Mouse (Mus musculus) midbrain, embryonic 12.5 days (tissue): ENCODE data around the gene ccdc198. TPM values are rescaled to one million over a fixed set of nuclear protein-coding genes. Genes with fewer than 3 reads are reported as not detected.
"Not testable (repeated sequence)": the region's sequence is repeated elsewhere in the genome, so short reads cannot be mapped to it uniquely, and the experiment has no call there.

Source experiments
- ATAC-seq: fragments of 200-750 bp; cut with Nextera tagmentation; 2 replicates; pipeline ENCODE4 v1.8.0; 2017; ENCODE audit warnings: low read depth, moderate TSS enrichment, moderate library complexity; ENCODE audit not compliant: low FRiP score
- H3K27ac ChIP-seq: fragments of 300-500 bp; sonication (generic); replicated peaks from 2 replicates; pipeline ENCODE4 v1.5.1; 2016; ENCODE audit warnings: mild to moderate bottlenecking
- H3K27me3 ChIP-seq: fragments of 300-500 bp; sonication (generic); 2 replicates; pipeline ENCODE4 v1.6.1; 2016; ENCODE audit warnings: mild to moderate bottlenecking
- H3K36me3 ChIP-seq: fragments of 300-500 bp; sonication (generic); 2 replicates; pipeline ENCODE4 v1.6.1; 2016
- H3K4me1 ChIP-seq: fragments of 300-500 bp; sonication (generic); 2 replicates; pipeline ENCODE4 v1.6.1; 2016
- H3K4me2 ChIP-seq: fragments of 300-500 bp; sonication (generic); replicated peaks from 2 replicates; pipeline ENCODE4 v1.6.1; 2016; ENCODE audit warnings: mild to moderate bottlenecking, moderate library complexity
- H3K4me3 ChIP-seq: fragments of 300-500 bp; sonication (generic); 2 replicates; pipeline ENCODE4 v1.5.1; 2016; ENCODE audit warnings: mild to moderate bottlenecking
- H3K9ac ChIP-seq: fragments of 300-500 bp; sonication (generic); replicated peaks from 2 replicates; pipeline ENCODE4 v1.6.1; 2016; ENCODE audit warnings: mild to moderate bottlenecking, moderate library complexity
- H3K9me3 ChIP-seq: fragments of 300-500 bp; sonication (generic); 2 replicates; pipeline ENCODE4 v1.6.1; 2016; ENCODE audit warnings: mild to moderate bottlenecking
- WGBS: fragments of 180-500 bp; shearing (Covaris S2); methylation state at CpG from one replicate; pipeline ENCODE4 v1.1.7; 2016; 5-methylcytosine and 5-hydroxymethylcytosine counted together
- polyA plus RNA-seq: library from polyadenylated mRNA; unstranded; fragments of >200 nt; fragmentation: Nextera tagmentation; extraction: Ambion mirVana; gene quantifications from 2 replicates; pipeline ENCODE4 v1.2.1, GENCODE M21; 2016

The ccdc198 gene
- polyA plus RNA-seq, 1 experiment from 2014 or later, result 0.22 TPM

- Histone ChIP-seq H3K27ac (no peak overlapping the region), H3K4me2 (no peak overlapping the region), H3K36me3 (no peaks in the 10 kb centered on the region), H3K27me3 (peaks cover 18% of the 10 kb centered on the region), H3K9ac (no peak overlapping the region), H3K9me3 (no peaks in the 10 kb centered on the region), H3K4me3 (no peak overlapping the region), H3K4me1 (no peaks in the 10 kb centered on the region)
- no peak for ATAC-seq
- WGBS, result 38% methylated on average over 9 of the region's 9 CpGs
Observed at GRCm38 (mm10) chr14:49234788-49235515, 10.3 kb downstream of the ccdc198 start.

- Histone ChIP-seq H3K9me3 (no peaks in the 10 kb centered on the region), H3K4me3 (no peak overlapping the region), H3K36me3 (no peaks in the 10 kb centered on the region), H3K4me1 (no peaks in the 10 kb centered on the region), H3K27me3 (peaks cover 10% of the 10 kb centered on the region), H3K27ac (no peak overlapping the region), H3K9ac (no peak overlapping the region), H3K4me2 (no peak overlapping the region)
- WGBS, result 78% methylated on average over 3 of the region's 3 CpGs
- no peak for ATAC-seq
Observed at GRCm38 (mm10) chr14:49231845-49232244, 13.4 kb downstream of the ccdc198 start.

- H3K4me2 ChIP-seq, result no peak overlapping the region
- H3K4me3 ChIP-seq, result no peak overlapping the region
- no peaks in the 10 kb centered on the region for H3K4me1 ChIP-seq
- WGBS, result 86% methylated on average over 11 of the region's 11 CpGs
- H3K27me3 ChIP-seq, result no peaks in the 10 kb centered on the region
- H3K9me3 ChIP-seq, result no peaks in the 10 kb centered on the region
- no peak for ATAC-seq
- no peak overlapping the region for H3K9ac ChIP-seq
- H3K36me3 ChIP-seq, result no peaks in the 10 kb centered on the region
- no peak overlapping the region for H3K27ac ChIP-seq
Observed at GRCm38 (mm10) chr14:49226986-49227385, 18.3 kb downstream of the ccdc198 start.

DNA sequence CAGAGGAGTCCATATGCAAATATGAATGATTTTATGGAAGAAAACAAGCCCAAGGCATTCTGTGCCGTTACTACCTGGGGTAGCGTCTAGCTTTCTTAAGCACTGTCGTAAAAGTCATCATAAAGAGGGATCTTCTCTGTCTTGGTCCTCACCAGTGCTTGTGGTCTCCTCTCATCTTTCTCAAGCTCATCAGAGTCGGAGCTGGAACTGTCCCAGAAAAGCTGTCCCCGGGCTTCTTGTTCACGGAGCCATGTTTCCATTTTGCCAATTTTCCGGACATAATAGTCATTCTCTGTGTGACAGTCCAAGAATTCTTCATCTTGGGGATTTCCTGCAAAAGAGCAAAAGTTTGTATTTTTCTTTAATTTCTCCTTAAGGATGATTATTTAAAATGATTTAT, 18.8 kb downstream of the ccdc198 start:
- ATAC-seq, result no peak
- Histone ChIP-seq H3K9ac (no peak overlapping the region), H3K27ac (no peak overlapping the region), H3K4me2 (no peak overlapping the region), H3K4me1 (no peaks in the 10 kb centered on the region), H3K27me3 (no peaks in the 10 kb centered on the region), H3K4me3 (no peak overlapping the region), H3K36me3 (no peaks in the 10 kb centered on the region), H3K9me3 (no peaks in the 10 kb centered on the region)
- WGBS, result 89% methylated on average over 7 of the region's 7 CpGs

GRCm38 (mm10) chr14:49221771-49222170, 23.5 kb downstream of the ccdc198 start:
- Histone ChIP-seq H3K36me3 (no peaks in the 10 kb centered on the region), H3K4me2 (no peak overlapping the region), H3K27ac (no peak overlapping the region), H3K27me3 (no peaks in the 10 kb centered on the region), H3K9ac (no peak overlapping the region), H3K9me3 (no peaks in the 10 kb centered on the region), H3K4me1 (no peaks in the 10 kb centered on the region), H3K4me3 (no peak overlapping the region)
- no peak for ATAC-seq
- 92% methylated on average over 2 of the region's 2 CpGs for WGBS

DNA sequence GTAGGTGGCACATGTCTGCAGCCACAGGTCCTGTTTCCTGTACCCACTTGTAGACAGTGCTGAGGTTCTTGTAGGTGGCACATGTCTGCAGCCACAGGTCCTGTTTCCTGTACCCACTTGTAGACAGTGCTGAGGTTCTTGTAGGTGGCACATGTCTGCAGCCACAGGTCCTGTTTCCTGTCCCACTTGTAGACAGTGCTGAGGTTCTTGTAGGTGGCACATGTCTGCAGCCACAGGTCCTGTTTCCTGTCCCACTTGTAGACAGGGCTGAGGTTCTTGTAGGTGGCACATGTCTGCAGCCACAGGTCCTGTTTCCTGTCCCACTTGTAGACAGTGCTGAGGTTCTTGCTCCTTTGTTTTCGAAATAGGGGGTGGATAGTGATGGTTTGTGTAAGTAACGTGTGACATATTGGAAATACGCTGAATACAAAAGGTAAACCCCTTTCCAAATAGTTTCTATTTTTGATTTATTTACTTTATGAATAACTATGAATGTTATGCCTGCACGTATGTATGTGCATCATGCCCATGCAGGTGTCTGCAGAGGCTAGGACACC, 25.7 kb downstream of the ccdc198 start:
- not testable (repeated sequence) for H3K9ac ChIP-seq, H3K4me2 ChIP-seq, H3K36me3 ChIP-seq, H3K27ac ChIP-seq, H3K27me3 ChIP-seq, H3K4me1 ChIP-seq, H3K4me3 ChIP-seq, H3K9me3 ChIP-seq, ATAC-seq
- 89% methylated on average over 4 of the region's 4 CpGs for WGBS

GRCm38 (mm10) chr14:49218677-49219076, 26.6 kb downstream of the ccdc198 start:
- Histone ChIP-seq H3K4me1 (no peaks in the 10 kb centered on the region), H3K4me3 (no peak overlapping the region), H3K27ac (no peak overlapping the region), H3K4me2 (no peak overlapping the region), H3K9me3 (no peaks in the 10 kb centered on the region), H3K27me3 (no peaks in the 10 kb centered on the region), H3K9ac (no peak overlapping the region), H3K36me3 (no peaks in the 10 kb centered on the region)
- no peak for ATAC-seq
- 68% methylated on average over 7 of the region's 7 CpGs for WGBS

DNA sequence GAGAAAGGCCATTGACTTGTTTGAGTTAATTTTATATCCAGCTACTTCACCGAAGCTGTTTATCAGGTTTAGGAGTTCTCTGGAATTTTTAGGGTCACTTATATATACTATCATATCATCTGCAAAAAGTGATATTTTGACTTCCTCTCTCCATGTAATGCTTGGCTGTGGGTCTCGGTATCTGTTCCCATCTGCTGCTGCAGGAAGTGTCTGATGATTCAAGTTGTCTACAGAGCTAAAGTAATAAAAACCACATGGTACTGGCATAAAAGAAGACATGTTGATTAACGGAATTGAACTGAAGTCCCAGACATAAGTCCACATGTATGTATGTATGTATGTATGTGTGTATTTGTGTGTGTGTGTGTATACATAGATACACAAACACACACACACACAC, 35.1 kb downstream of the ccdc198 start:
- 92% methylated on average over 3 of the region's 3 CpGs for WGBS
- not testable (repeated sequence) for H3K4me1 ChIP-seq, ATAC-seq, H3K9ac ChIP-seq, H3K36me3 ChIP-seq, H3K9me3 ChIP-seq, H3K27ac ChIP-seq, H3K27me3 ChIP-seq, H3K4me2 ChIP-seq, H3K4me3 ChIP-seq

GRCm38 (mm10) chr14:49201073-49201778, 44.0 kb downstream of the ccdc198 start:
- no peak overlapping the region for H3K4me3 ChIP-seq
- no peaks in the 10 kb centered on the region for H3K36me3 ChIP-seq
- no peaks in the 10 kb centered on the region for H3K4me1 ChIP-seq
- 79% methylated on average over 9 of the region's 9 CpGs for WGBS
- no peak overlapping the region for H3K4me2 ChIP-seq
- no peak overlapping the region for H3K27ac ChIP-seq
- H3K9ac ChIP-seq, result no peak overlapping the region
- H3K27me3 ChIP-seq, result no peaks in the 10 kb centered on the region
- no peaks in the 10 kb centered on the region for H3K9me3 ChIP-seq
- no peak for ATAC-seq

GRCm38 (mm10) chr14:49197031-49197527, 48.2 kb downstream of the ccdc198 start:
- 84% methylated on average over 2 of the region's 2 CpGs for WGBS
- ATAC-seq, result no peak
- H3K4me2 ChIP-seq, result no peak overlapping the region

DNA sequence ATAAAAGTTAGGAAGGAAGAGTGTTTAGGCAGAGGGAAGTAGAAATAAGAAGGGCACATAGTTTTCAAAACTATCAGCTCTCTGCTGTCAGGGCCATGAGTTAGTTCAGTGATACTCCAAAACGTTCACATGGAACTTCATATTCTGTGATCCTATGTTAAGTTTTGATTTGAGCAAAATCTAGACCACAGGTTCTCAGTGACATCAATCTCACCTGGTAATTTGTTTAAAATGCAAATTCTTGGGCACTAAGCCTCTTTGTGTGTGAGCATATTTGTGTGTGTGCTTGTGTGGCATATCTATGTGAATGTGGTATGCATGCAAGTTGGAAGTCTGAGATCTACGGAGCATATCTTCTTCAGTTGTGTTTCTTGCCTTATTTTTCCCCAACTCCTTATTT, 59.0 kb downstream of the ccdc198 start:
- Histone ChIP-seq H3K4me3 (no peak overlapping the region), H3K27ac (no peak overlapping the region), H3K36me3 (peaks cover 46% of the 10 kb centered on the region), H3K27me3 (no peaks in the 10 kb centered on the region), H3K4me1 (no peaks in the 10 kb centered on the region), H3K4me2 (no peak overlapping the region), H3K9ac (no peak overlapping the region), H3K9me3 (no peaks in the 10 kb centered on the region)
- no peak for ATAC-seq
- WGBS, result 87% methylated on average over 2 of the region's 2 CpGs

More at GRCm38 (mm10) chr14:49197031-49197527, 48.2 kb downstream of the ccdc198 start:
- Histone ChIP-seq H3K4me1 (no peaks in the 10 kb centered on the region), H3K9me3 (no peaks in the 10 kb centered on the region), H3K27ac (no peak overlapping the region), H3K4me3 (no peak overlapping the region), H3K27me3 (no peaks in the 10 kb centered on the region), H3K36me3 (no peaks in the 10 kb centered on the region), H3K9ac (no peak overlapping the region)

- no peaks in the 10 kb centered on the region for H3K9me3 ChIP-seq
- H3K27me3 ChIP-seq, result no peaks in the 10 kb centered on the region
- H3K4me3 ChIP-seq, result no peak overlapping the region
- H3K36me3 ChIP-seq, result peaks cover 13% of the 10 kb centered on the region
- H3K27ac ChIP-seq, result no peak overlapping the region
- H3K4me1 ChIP-seq, result peaks cover 4% of the 10 kb centered on the region
- 88% methylated on average over 3 of the region's 3 CpGs for WGBS
- no peak for ATAC-seq
- no peak overlapping the region for H3K9ac ChIP-seq
- H3K4me2 ChIP-seq, result no peak overlapping the region
Observed at GRCm38 (mm10) chr14:49179736-49180135, 65.5 kb downstream of the ccdc198 start.
